Mouse (Mus musculus) kidney, adult 2 months (tissue): ENCODE measurements around the gene Sult2b1.

Experiments
- CTCF ChIP-seq: fragments of 200-500 bp; conservative IDR thresholded peaks from 2 replicates; pipeline ENCODE4 v1.5.1; 2011; ENCODE audit warnings: low read depth, mild to moderate bottlenecking, control low read depth, low read length, moderate library complexity, mixed read lengths; ENCODE audit not compliant: insufficient read depth, insufficient read length
- POLR2A ChIP-seq: fragments of 200-500 bp; IDR thresholded peaks from one replicate; pipeline ENCODE4 v1.6.1; 2011; ENCODE audit warnings: low read depth, low read length, control low read depth

- TF ChIP-seq CTCF, result no peak
- TF ChIP-seq POLR2A, result no peak
These were observed 65.3 kb downstream of the Sult2b1 start for GRCm38 (mm10) chr7:45719180-45719579.
